Mouse (Mus musculus) kidney, adult 2 months (tissue): Measurements from ENCODE around the gene Msmp. TPM values are rescaled to one million over a fixed set of nuclear protein-coding genes. Genes with fewer than 3 reads are reported as not detected.

ENCODE experiments used
- DNase-seq: peaks from one replicate; pipeline ENCODE4 v3.0.0; 2021
- H3K27ac ChIP-seq: fragments of 200-500 bp; 2 replicates; pipeline ENCODE4 v1.5.1; 2012; ENCODE audit warnings: low read depth, low read length, control low read depth, inconsistent platforms; ENCODE audit not compliant: insufficient read depth
- H3K27me3 ChIP-seq: fragments of 200-500 bp; replicated peaks from 2 replicates; pipeline ENCODE4 v1.6.1; 2012; ENCODE audit warnings: mild to moderate bottlenecking, moderate library complexity, low read length, inconsistent platforms; ENCODE audit not compliant: control insufficient read depth, insufficient read depth
- H3K36me3 ChIP-seq: fragments of 200-500 bp; 2 replicates; pipeline ENCODE4 v1.6.1; 2012; ENCODE audit warnings: mild to moderate bottlenecking, moderate library complexity, low read length, inconsistent platforms; ENCODE audit not compliant: control insufficient read depth, insufficient read depth
- H3K4me1 ChIP-seq: fragments of 200-500 bp; 2 replicates; pipeline ENCODE4 v1.6.1; 2011; ENCODE audit warnings: low read length; ENCODE audit not compliant: control insufficient read depth, insufficient read depth
- H3K4me3 ChIP-seq: fragments of 200-500 bp; 2 replicates; pipeline ENCODE4 v1.5.1; 2011; ENCODE audit warnings: mild to moderate bottlenecking, low read depth, low read length, control low read depth; ENCODE audit not compliant: insufficient read depth
- CTCF ChIP-seq: fragments of 200-500 bp; conservative IDR thresholded peaks from 2 replicates; pipeline ENCODE4 v1.5.1; 2011; ENCODE audit warnings: low read depth, mild to moderate bottlenecking, control low read depth, low read length, moderate library complexity, mixed read lengths; ENCODE audit not compliant: insufficient read depth, insufficient read length
- POLR2A ChIP-seq: fragments of 200-500 bp; IDR thresholded peaks from one replicate; pipeline ENCODE4 v1.6.1; 2011; ENCODE audit warnings: low read depth, low read length, control low read depth
- WGBS: fragments of 180-500 bp; shearing (Covaris S2); methylation state at CpG from one replicate; pipeline ENCODE4 v1.1.7; 2018; 5-methylcytosine and 5-hydroxymethylcytosine counted together
- polyA plus RNA-seq: library from polyadenylated mRNA; depleted of rRNA; stranded (reverse); fragments of >200 nt; gene quantifications from 2 replicates; pipeline ENCODE4 v1.2.3, GENCODE M21; 2012

The Msmp gene
- polyA plus RNA-seq, 1 experiment, result 4.7 TPM

- no peaks in the 10 kb centered on the region for H3K27me3 ChIP-seq
- WGBS, result 90% methylated on average over 9 of the region's 9 CpGs
- H3K4me1 ChIP-seq, result peaks cover 5% of the 10 kb centered on the region; the same call in 1 of the 2 replicates
- no peak for DNase-seq
- H3K27ac ChIP-seq, result no peak overlapping the region
- peaks cover 3% of the 10 kb centered on the region for H3K36me3 ChIP-seq
- TF ChIP-seq POLR2A, result no peak
- H3K4me3 ChIP-seq, result no peak overlapping the region
Observed at GRCm38 (mm10) chr4:43567140-43567539, 17.2 kb downstream of the Msmp start.

GRCm38 (mm10) chr4:43564231-43564630, 20.1 kb downstream of the Msmp start:
- Histone ChIP-seq H3K4me3 (no peak overlapping the region), H3K27me3 (no peaks in the 10 kb centered on the region), H3K4me1 (peaks cover 15% of the 10 kb centered on the region), H3K36me3 (peaks cover 3% of the 10 kb centered on the region), H3K27ac (no peak overlapping the region)
- DNase-seq, result no peak
- TF ChIP-seq CTCF (no peak), POLR2A (no peak)
- 40% methylated on average over 2 of the region's 2 CpGs for WGBS

- H3K27ac ChIP-seq, result no peak overlapping the region
- no peak overlapping the region for H3K4me3 ChIP-seq
- peaks cover 20% of the 10 kb centered on the region for H3K4me1 ChIP-seq
- 46% methylated on average over 4 of the region's 4 CpGs for WGBS
- no peaks in the 10 kb centered on the region for H3K27me3 ChIP-seq
- no peak for DNase-seq
- TF ChIP-seq CTCF (no peak), POLR2A (no peak)
- peaks cover 2% of the 10 kb centered on the region; the same call in 1 of the 2 replicates for H3K36me3 ChIP-seq
Observed at GRCm38 (mm10) chr4:43563601-43563875, 20.8 kb downstream of the Msmp start.

GRCm38 (mm10) chr4:43562769-43563600, 21.3 kb downstream of the Msmp start:
- peaks cover 26% of the 10 kb centered on the region for H3K4me1 ChIP-seq
- no peaks in the 10 kb centered on the region for H3K27me3 ChIP-seq
- no peak for DNase-seq
- WGBS, result under 1% methylated on average over 22 of the region's 22 CpGs
- TF ChIP-seq CTCF (no peak), POLR2A (no peak)
- H3K36me3 ChIP-seq, result peaks cover 2% of the 10 kb centered on the region; the same call in 1 of the 2 replicates
- peak overlapping the region; percentile 90 for H3K4me3 ChIP-seq
- H3K27ac ChIP-seq, result peak overlapping the region; percentile 61

- no peaks in the 10 kb centered on the region; the same call in 1 of the 2 replicates for H3K36me3 ChIP-seq
- H3K4me1 ChIP-seq, result peaks cover 34% of the 10 kb centered on the region
- DNase-seq, result peak; percentile 99
- under 1% methylated on average over 62 of the region's 62 CpGs for whole genome bisulfite sequencing
- TF ChIP-seq CTCF (no peak), POLR2A (peak; percentile 40)
- H3K4me3 ChIP-seq, result peak within 1 kb of the TSS; percentile 90
- no peaks in the 10 kb centered on the region for H3K27me3 ChIP-seq
- peak within 1 kb of the TSS; percentile 97 for H3K27ac ChIP-seq
Observed at GRCm38 (mm10) chr4:43561997-43562768, 22.1 kb downstream of the Msmp start, which contains the start of the genes Creb3 and Tln1. Creb3 (plus strand) TSS chr4:43562332. Tln1 (minus strand) TSS chr4:43562691.

- Histone ChIP-seq H3K36me3 (no peaks in the 10 kb centered on the region), H3K27me3 (no peaks in the 10 kb centered on the region), H3K27ac (peak overlapping the region; percentile 97), H3K4me3 (peak overlapping the region; percentile 90), H3K4me1 (peaks cover 36% of the 10 kb centered on the region)
- peak; percentile 79 for DNase-seq
- under 1% methylated on average over 16 of the region's 16 CpGs for WGBS
- TF ChIP-seq CTCF, result no peak
- no peak for TF ChIP-seq POLR2A
Observed at GRCm38 (mm10) chr4:43561436-43561996, 22.8 kb downstream of the Msmp start.

GRCm38 (mm10) chr4:43560976-43561375, 23.3 kb downstream of the Msmp start:
- no peaks in the 10 kb centered on the region for H3K36me3 ChIP-seq
- TF ChIP-seq CTCF, result no peak
- no peak for TF ChIP-seq POLR2A
- H3K27me3 ChIP-seq, result no peaks in the 10 kb centered on the region
- 0% methylated on average over 2 of the region's 2 CpGs for WGBS
- H3K4me3 ChIP-seq, result peak overlapping the region; percentile 47
- peaks cover 36% of the 10 kb centered on the region for H3K4me1 ChIP-seq
- peak overlapping the region; percentile 22 for H3K27ac ChIP-seq
- DNase-seq, result no peak
